Mouse (Mus musculus): ENCODE data around the gene Hoxc10.

DNA sequence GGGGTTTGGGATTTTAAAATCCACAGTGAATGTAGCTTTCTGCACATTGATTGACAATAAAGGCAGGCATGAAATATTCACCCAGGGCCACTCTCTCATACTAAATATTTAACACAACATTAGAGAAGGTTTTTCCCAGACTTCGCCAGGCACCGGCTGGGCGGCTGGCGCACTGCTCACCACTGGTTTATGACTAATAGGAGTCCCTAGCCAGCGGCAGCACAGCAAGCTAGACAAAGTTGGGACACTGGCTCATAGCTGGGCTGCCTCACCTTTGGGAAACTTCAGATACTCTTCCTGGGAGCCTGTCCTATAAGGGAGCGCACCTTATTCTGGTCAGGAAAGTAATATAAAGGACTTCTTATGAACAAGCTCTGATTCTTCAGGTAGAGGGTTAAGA, 13.0 kb upstream of the Hoxc10 start:
- no peak for TF ChIP-seq CTCF (IDR thresholded peaks at IDR 0.05; ENCODE audit: low read depth, low read length)
- no peak for TF ChIP-seq POLR2A (IDR thresholded peaks at IDR 0.05; ENCODE audit: borderline replicate concordance, low read depth, low read length)

Data from bone marrow macrophage, adult 2 months (primary cell).